8 mouse cellular contexts compared by ENCODE assay signal in genomic region chr8:122585411-122585891, GRCm38 (mm10). TPM values are rescaled to one million over a fixed set of nuclear protein-coding genes. Genes with fewer than 3 reads are reported as not detected.
DNase-seq lines count a peak whose midpoint lies in the region; ATAC-seq and TF ChIP-seq lines count a peak whose summit lies in the region.
"Had no signal": no experiment of that assay in that cellular context is flagged by ENCODE, and none has a peak within 500 bp of the region (broad histone marks: within the 10 kb centered on the region; RNA-seq: fewer than 3 reads in every experiment).

No protein-coding gene starts in this region.

- 0 out of 2 replicates have a peak overlapping the region, but pooled peaks have one; percentile 37 for H3K27ac ChIP-seq in kidney, postnatal 0 days
- peak overlapping the region; percentile 79 for H3K27ac ChIP-seq in bone marrow macrophage, adult 2 months (ENCODE audit: insufficient read depth, low read depth, low read length)
- H3K27ac ChIP-seq in limb, embryonic 15.5 days = 0 out of 2 replicates have a peak overlapping the region, but pooled peaks have one; percentile 4

- peak; percentile 33; the same call in 1 of the 2 replicates for ATAC-seq in kidney, postnatal 0 days (replicated peaks; ENCODE audit: low FRiP score, low read depth)
- no peak for ATAC-seq in limb, embryonic 15.5 days (ENCODE audit: insufficient number of reproducible peaks, low FRiP score, low TSS enrichment, low read depth)

- H3K27me3 ChIP-seq in kidney, postnatal 0 days (ENCODE audit: insufficient read depth, low read length) = no peaks in the 10 kb centered on the region
- no peaks in the 10 kb centered on the region for H3K27me3 ChIP-seq in limb, embryonic 15.5 days

- H3K4me3 ChIP-seq in kidney, postnatal 0 days (replicated peaks; ENCODE audit: low read depth, low read length) = no peak overlapping the region
- H3K4me3 ChIP-seq in bone marrow macrophage, adult 2 months (ENCODE audit: insufficient read depth, low read length) = peak overlapping the region; percentile 25
- H3K4me3 ChIP-seq in limb, embryonic 15.5 days = no peak overlapping the region

- no peak for TF ChIP-seq CTCF in kidney, postnatal 0 days (IDR thresholded peaks at IDR 0.05; ENCODE audit: low read depth)
- TF ChIP-seq CTCF in bone marrow macrophage, adult 2 months (IDR thresholded peaks at IDR 0.05; ENCODE audit: low read depth, low read length) = no peak

- H3K4me1 ChIP-seq in kidney, postnatal 0 days (replicated peaks; ENCODE audit: insufficient read depth, low read length) = 0 out of 2 replicates have a peak, but pooled peaks cover 7% of the 10 kb centered on the region
- H3K4me1 ChIP-seq in bone marrow macrophage, adult 2 months (ENCODE audit: control insufficient read depth, insufficient read depth, low read length) = peaks cover 35% of the 10 kb centered on the region
- H3K4me1 ChIP-seq in limb, embryonic 15.5 days = peaks cover 13% of the 10 kb centered on the region; the same call in 1 of the 2 replicates

- no peaks in the 10 kb centered on the region for H3K36me3 ChIP-seq in kidney, postnatal 0 days (ENCODE audit: insufficient read depth, low read length)
- H3K36me3 ChIP-seq in limb, embryonic 15.5 days = no peaks in the 10 kb centered on the region

- DNase-seq in kidney, postnatal 0 days (ENCODE audit: low spot score) = no peak
- DNase-seq in kidney, postnatal 10 days = no peak
- peak; percentile 84 for DNase-seq in yolk sac, embryonic 10.5 days (ENCODE audit: low spot score)
- DNase-seq in embryo, embryonic 10 days (ENCODE audit: low spot score) = no peak
- DNase-seq in thymus, postnatal 36 days = no peak
- DNase-seq: gastrocnemius, postnatal 14 days had no signal

- no peak overlapping the region for H3K4me2 ChIP-seq in kidney, postnatal 0 days (ENCODE audit: low read length)
- H3K4me2 ChIP-seq in limb, embryonic 15.5 days = no peak overlapping the region

- no peak for TF ChIP-seq POLR2A in bone marrow macrophage, adult 2 months (IDR thresholded peaks at IDR 0.05; ENCODE audit: borderline replicate concordance, low read depth, low read length)

- H3K9ac ChIP-seq in kidney, postnatal 0 days (ENCODE audit: low read depth, low read length) = no peak overlapping the region
- H3K9ac ChIP-seq in limb, embryonic 15.5 days = no peak overlapping the region

- 35% methylated on average over 14 of the region's 14 CpGs for WGBS in kidney, postnatal 0 days
- WGBS in limb, embryonic 15.5 days = 59% methylated on average over 14 of the region's 14 CpGs

- no peaks in the 10 kb centered on the region for H3K9me3 ChIP-seq in kidney, postnatal 0 days (replicated peaks; ENCODE audit: low read length)
- H3K9me3 ChIP-seq in limb, embryonic 15.5 days = no peaks in the 10 kb centered on the region

RNA-seq across cellular contexts. Expression of gene Aprt, which starts 8.7 kb away (rescaled TPM):
- polyA plus RNA-seq in kidney, postnatal 0 days (2015; fragmentation: Nextera tagmentation; extraction: Ambion mirVana) = 354 and 392 TPM in 2 replicates
- polyA plus RNA-seq in bone marrow macrophage, adult 2 months (2012; ENCODE audit: insufficient read depth, insufficient read length, missing spikeins) = 187 and 203 TPM in 2 replicates
- polyA plus RNA-seq in limb, embryonic 15.5 days (2015; fragmentation: Nextera tagmentation; extraction: Ambion mirVana) = 268 and 295 TPM in 2 replicates

RNA-seq across cellular contexts. Expression of gene Cdt1, which starts 17.6 kb away (rescaled TPM):
- polyA plus RNA-seq in kidney, postnatal 0 days (2015; fragmentation: Nextera tagmentation; extraction: Ambion mirVana) = 21.2 and 24.7 TPM in 2 replicates
- polyA plus RNA-seq in bone marrow macrophage, adult 2 months (2012; ENCODE audit: insufficient read depth, insufficient read length, missing spikeins) = 18.5 and 22.9 TPM in 2 replicates
- polyA plus RNA-seq in limb, embryonic 15.5 days (2015; fragmentation: Nextera tagmentation; extraction: Ambion mirVana) = 31.8 and 36.1 TPM in 2 replicates

RNA-seq across cellular contexts. Expression of gene Galns, which starts 25.8 kb away (rescaled TPM):
- polyA plus RNA-seq in kidney, postnatal 0 days (2015; fragmentation: Nextera tagmentation; extraction: Ambion mirVana) = 19.4 and 23.3 TPM in 2 replicates
- 32.8 and 36.7 TPM in 2 replicates for polyA plus RNA-seq in bone marrow macrophage, adult 2 months (2012; ENCODE audit: insufficient read depth, insufficient read length, missing spikeins)
- polyA plus RNA-seq in limb, embryonic 15.5 days (2015; fragmentation: Nextera tagmentation; extraction: Ambion mirVana) = 12.0 and 16.6 TPM in 2 replicates

RNA-seq across cellular contexts. Expression of gene Trappc2l, which starts 26.0 kb away (rescaled TPM):
- polyA plus RNA-seq in kidney, postnatal 0 days (2015; fragmentation: Nextera tagmentation; extraction: Ambion mirVana) = 64.5 and 73.3 TPM in 2 replicates
- polyA plus RNA-seq in bone marrow macrophage, adult 2 months (2012; ENCODE audit: insufficient read depth, insufficient read length, missing spikeins) = 55.0 and 59.6 TPM in 2 replicates
- polyA plus RNA-seq in limb, embryonic 15.5 days (2015; fragmentation: Nextera tagmentation; extraction: Ambion mirVana) = 48.9 and 60.1 TPM in 2 replicates

RNA-seq across cellular contexts. Expression of gene Piezo1, which starts 34.3 kb away (rescaled TPM):
- 12.5 and 14.9 TPM in 2 replicates for polyA plus RNA-seq in kidney, postnatal 0 days (2015; fragmentation: Nextera tagmentation; extraction: Ambion mirVana)
- 32.1 and 36.2 TPM in 2 replicates for polyA plus RNA-seq in bone marrow macrophage, adult 2 months (2012; ENCODE audit: insufficient read depth, insufficient read length, missing spikeins)
- 17.5 and 23.3 TPM in 2 replicates for polyA plus RNA-seq in limb, embryonic 15.5 days (2015; fragmentation: Nextera tagmentation; extraction: Ambion mirVana)

Comparison
In these comparisons a context has a peak if more than half of its experiments do, and no peak if none do; other contexts are left out.
1. H3K27ac ChIP-seq: peak in every context shown above with its lines; median percentile 79 in bone marrow macrophage, adult 2 months; 37 in kidney, postnatal 0 days; 4 in limb, embryonic 15.5 days.